Mouse (Mus musculus) MEL (cell line): ENCODE measurements around the gene Elp6.

Experiments
- CTCF ChIP-seq, 3 experiments: IDR thresholded peaks in 2 of 3; conservative IDR thresholded peaks in 1 of 3; 2 replicates each; pipeline ENCODE4 v1.5.1; 2011 to 2012; ENCODE audit warnings: low read length in 3 of 3, low read depth in 2 of 3, mild to moderate bottlenecking in 2 of 3, improper control_type of control experiment in 1 of 3, inconsistent platforms in 1 of 3, mixed read lengths in 1 of 3, moderate library complexity in 1 of 3; ENCODE audit not compliant: control insufficient read depth in 1 of 3, insufficient read depth in 1 of 3, poor library complexity in 1 of 3, severe bottlenecking in 1 of 3
- MAFK ChIP-seq: IDR thresholded peaks from 2 replicates; pipeline ENCODE4 v1.6.1; 2011; ENCODE audit warnings: low read depth, mild to moderate bottlenecking, low read length, improper control_type of control experiment, borderline replicate concordance

DNA sequence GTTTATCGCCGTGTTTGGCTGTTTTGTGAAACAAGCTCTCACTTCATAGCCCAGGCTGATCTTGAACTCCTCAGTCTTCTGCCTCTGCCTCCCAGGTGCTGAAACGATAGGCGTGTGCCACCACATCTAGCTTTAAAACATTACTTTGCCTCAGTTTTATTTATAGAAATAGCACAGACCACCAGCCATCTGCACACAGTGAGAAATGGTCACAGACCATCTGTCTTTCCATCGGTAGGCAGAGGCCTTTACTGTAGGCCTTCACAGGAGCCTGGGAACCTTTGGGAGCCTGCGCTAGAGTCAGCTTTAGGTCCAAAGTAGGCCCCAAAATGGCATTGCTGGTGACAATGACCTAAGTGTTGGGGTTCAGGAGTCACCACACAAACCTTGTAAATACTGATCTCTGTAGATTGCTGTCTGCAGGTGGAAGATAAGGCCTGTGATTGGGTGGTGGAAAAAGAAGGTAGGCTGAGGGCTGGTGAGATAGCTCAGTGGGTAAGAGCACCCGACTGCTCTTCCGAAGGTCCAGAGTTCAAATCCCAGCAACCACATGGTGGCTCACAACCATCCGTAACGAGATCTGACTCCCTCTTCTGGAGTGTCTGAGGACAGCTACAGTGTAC is 20.8 kb upstream of the Elp6 start:
- TF ChIP-seq CTCF (IDR thresholded peaks at IDR 0.05 in 2 of 3, conservative IDR thresholded peaks at IDR 0.05 in 1 of 3; ENCODE audit: control insufficient read depth in 1 of 3, insufficient read depth in 1 of 3, low read depth in 2 of 3, low read length in 3 of 3, poor library complexity in 1 of 3, severe bottlenecking in 1 of 3) (no peak), MAFK (no peak)
